8 mouse cellular contexts compared by ENCODE assay signal in genomic region chr17:24163176-24163962, GRCm38 (mm10). TPM values are rescaled to one million over a fixed set of nuclear protein-coding genes. Genes with fewer than 3 reads are reported as not detected.
DNase-seq lines count a peak whose midpoint lies in the region; ATAC-seq and TF ChIP-seq lines count a peak whose summit lies in the region.

Gene Amdhd2, minus strand, starts transcription at chr17:24163766.

- WGBS in bone marrow, adult 2 months: under 1% methylated on average over 47 of the region's 47 CpGs
- under 1% methylated on average over 47 of the region's 47 CpGs for WGBS in embryonic facial prominence, embryonic 15.5 days
- WGBS in limb, embryonic 14.5 days: under 1% methylated on average over 46 of the region's 47 CpGs
- 1% methylated on average over 47 of the region's 47 CpGs for WGBS in midbrain, postnatal 0 days

- peak; percentile 86 for TF ChIP-seq POLR2A in bone marrow, adult 2 months (IDR thresholded peaks at IDR 0.05; ENCODE audit: borderline replicate concordance, control insufficient read depth, low read depth, low read length)
- TF ChIP-seq POLR2A in limb, embryonic 14.5 days (IDR thresholded peaks at IDR 0.05; ENCODE audit: borderline replicate concordance, extremely low read depth, insufficient read depth, insufficient read length): 0 out of 2 replicates have a peak, but pooled peaks have one; percentile 21

- peak within 1 kb of the TSS; percentile 90 for H3K4me3 ChIP-seq in bone marrow, adult 2 months (replicated peaks; ENCODE audit: control insufficient read depth, low read depth, low read length)
- H3K4me3 ChIP-seq in embryonic facial prominence, embryonic 15.5 days (replicated peaks): peak within 1 kb of the TSS; percentile 83
- H3K4me3 ChIP-seq in limb, embryonic 14.5 days (replicated peaks; ENCODE audit: low read length): peak within 1 kb of the TSS; percentile 77
- H3K4me3 ChIP-seq in midbrain, postnatal 0 days (ENCODE audit: low read depth, low read length): peak within 1 kb of the TSS; percentile 55

- H3K9me3 ChIP-seq in embryonic facial prominence, embryonic 15.5 days (replicated peaks): no peaks in the 10 kb centered on the region
- H3K9me3 ChIP-seq in limb, embryonic 14.5 days (ENCODE audit: control insufficient read depth, low read length): no peaks in the 10 kb centered on the region
- H3K9me3 ChIP-seq in midbrain, postnatal 0 days (ENCODE audit: low read length): no peaks in the 10 kb centered on the region

- TF ChIP-seq CTCF in bone marrow, adult 2 months (IDR thresholded peaks at IDR 0.05; ENCODE audit: control insufficient read depth, insufficient read depth, low read length): no peak
- TF ChIP-seq CTCF in midbrain, postnatal 0 days (IDR thresholded peaks at IDR 0.05): no peak

- DNase-seq in 416B (ENCODE audit: low read depth): peak; percentile 94
- DNase-seq in heart, adult 8-10 months (ENCODE audit: low spot score): peak; percentile 96
- peak; percentile 99 for DNase-seq in kidney, adult 9 months
- peak; percentile 97 for DNase-seq in limb, embryonic 14.5 days (ENCODE audit: low spot score)
- DNase-seq in midbrain, postnatal 0 days (ENCODE audit: low spot score): peak; percentile 97
- peak; percentile 84 to 93 for DNase-seq in spleen, postnatal 14 days (ENCODE audit: low spot score in 2 of 2)

- H3K27ac ChIP-seq in bone marrow, adult 2 months (ENCODE audit: control insufficient read depth, insufficient read depth, low read depth, low read length, poor library complexity): peak within 1 kb of the TSS; percentile 94
- peak within 1 kb of the TSS; percentile 90 for H3K27ac ChIP-seq in embryonic facial prominence, embryonic 15.5 days (replicated peaks)
- H3K27ac ChIP-seq in limb, embryonic 14.5 days (replicated peaks; ENCODE audit: low read depth, low read length): peak within 1 kb of the TSS; percentile 68
- peak within 1 kb of the TSS; percentile 74 for H3K27ac ChIP-seq in midbrain, postnatal 0 days (ENCODE audit: low read depth, low read length)

- H3K27me3 ChIP-seq in embryonic facial prominence, embryonic 15.5 days: no peaks in the 10 kb centered on the region
- no peaks in the 10 kb centered on the region for H3K27me3 ChIP-seq in limb, embryonic 14.5 days (ENCODE audit: control insufficient read depth, insufficient read depth, low read length)
- H3K27me3 ChIP-seq in midbrain, postnatal 0 days (ENCODE audit: insufficient read depth, low read length): no peaks in the 10 kb centered on the region

- peak within 1 kb of the TSS; percentile 79 for H3K4me2 ChIP-seq in embryonic facial prominence, embryonic 15.5 days (replicated peaks)
- peak within 1 kb of the TSS; percentile 90 for H3K4me2 ChIP-seq in limb, embryonic 14.5 days (replicated peaks; ENCODE audit: low read depth, low read length, severe bottlenecking)
- peak within 1 kb of the TSS; percentile 94 for H3K4me2 ChIP-seq in midbrain, postnatal 0 days (ENCODE audit: low read depth, low read length, poor library complexity, severe bottlenecking)

- peaks cover 9% of the 10 kb centered on the region for H3K4me1 ChIP-seq in bone marrow, adult 2 months (ENCODE audit: control insufficient read depth, insufficient read depth, low read length)
- H3K4me1 ChIP-seq in embryonic facial prominence, embryonic 15.5 days: peaks cover 31% of the 10 kb centered on the region
- peaks cover 18% of the 10 kb centered on the region for H3K4me1 ChIP-seq in limb, embryonic 14.5 days (ENCODE audit: control insufficient read depth, insufficient read depth, low read length)
- peaks cover 9% of the 10 kb centered on the region for H3K4me1 ChIP-seq in midbrain, postnatal 0 days (ENCODE audit: insufficient read depth, low read length)

- peaks cover 17% of the 10 kb centered on the region for H3K36me3 ChIP-seq in embryonic facial prominence, embryonic 15.5 days
- peaks cover 24% of the 10 kb centered on the region for H3K36me3 ChIP-seq in limb, embryonic 14.5 days (ENCODE audit: control insufficient read depth, insufficient read depth, low read length)
- H3K36me3 ChIP-seq in midbrain, postnatal 0 days (ENCODE audit: insufficient read depth, low read length): peaks cover 10% of the 10 kb centered on the region

- peak within 1 kb of the TSS; percentile 79 for H3K9ac ChIP-seq in embryonic facial prominence, embryonic 15.5 days
- H3K9ac ChIP-seq in limb, embryonic 14.5 days (ENCODE audit: low read depth, low read length, severe bottlenecking): peak within 1 kb of the TSS; percentile 74
- peak within 1 kb of the TSS; percentile 84 for H3K9ac ChIP-seq in midbrain, postnatal 0 days (replicated peaks; ENCODE audit: low read length, poor library complexity, severe bottlenecking)

- peak; percentile 88 for ATAC-seq in embryonic facial prominence, embryonic 15.5 days (ENCODE audit: insufficient number of reproducible peaks, low FRiP score, low TSS enrichment, low read depth)
- ATAC-seq in limb, embryonic 14.5 days (ENCODE audit: low FRiP score, low read depth): peak; percentile 92
- peak; percentile 86 for ATAC-seq in midbrain, postnatal 0 days (ENCODE audit: low FRiP score)

RNA-seq across cellular contexts. Expression of gene Amdhd2, which starts in this region (rescaled TPM):
- 24.9 and 57.8 TPM in 2 replicates for polyA plus RNA-seq in bone marrow, adult 2 months (2011; ENCODE audit: insufficient read depth, insufficient read length, low replicate concordance, missing spikeins)
- 35.3 and 37.5 TPM in 2 replicates for polyA plus RNA-seq in embryonic facial prominence, embryonic 15.5 days (2015; fragmentation: Nextera tagmentation; extraction: Ambion mirVana)
- total RNA-seq in heart, adult 8-10 months (2022): 10 to 100 TPM in 3 of 4 experiments, 1 to 10 TPM in 1; 9.4 to 12.4 (median 10.8) TPM
- polyA plus RNA-seq in limb, embryonic 14.5 days (2012; rRNA removed): 31.2 and 39.6 TPM in 2 replicates
- 27.4 and 32.6 TPM in 2 replicates for polyA plus RNA-seq in limb, embryonic 14.5 days (2014; fragmentation: Nextera tagmentation; extraction: Ambion mirVana)
- total RNA-seq in midbrain, postnatal 0 days (2014; rRNA removed): 40.2 and 58.6 TPM in 2 replicates
- polyA plus RNA-seq in midbrain, postnatal 0 days (2015; fragmentation: Nextera tagmentation; extraction: Ambion mirVana): 34.0 and 41.4 TPM in 2 replicates

Comparison
In these comparisons a context has a peak if more than half of its experiments do, and no peak if none do; other contexts are left out.
1. Peak in every context shown above with its lines: DNase-seq, ATAC-seq, H3K4me3 ChIP-seq and H3K27ac ChIP-seq.